Mouse (Mus musculus): ENCODE results near the gene Hand1. TPM values are rescaled to one million over a fixed set of nuclear protein-coding genes. Genes with fewer than 3 reads are reported as not detected.

Hand1 gene
- total RNA-seq, 2 experiments from 2014 or later, result not detected

GRCm38 (mm10) chr11:57786616-57787418 is 45.8 kb downstream of the Hand1 start:
- DNase-seq (ENCODE audit: low spot score in 2 of 2), result peak; percentile 42 to 50
- no peak overlapping the region; the same call in 1 of the 2 replicates for H3K4me3 ChIP-seq
- TF ChIP-seq CTCF (conservative IDR thresholded peaks at IDR 0.05), result peak; percentile 74
- peak overlapping the region; percentile 74 for H3K27ac ChIP-seq

GRCm38 (mm10) chr11:57779824-57780223 is 52.8 kb downstream of the Hand1 start:
- Histone ChIP-seq H3K27ac (no peak overlapping the region), H3K4me3 (no peak overlapping the region)
- no peak for DNase-seq (ENCODE audit: low spot score in 2 of 2)
- TF ChIP-seq CTCF (conservative IDR thresholded peaks at IDR 0.05), result no peak

Other genes starting within 250 kb of the Hand1 start
- 1 to 10 TPM; 6.3 TPM for gene Galnt10, start 187.4 kb downstream of the Hand1 start, total RNA-seq (2021)
- 10 to 100 TPM; 50.6 to 54.6 TPM for gene Sap30l, start 31.2 kb downstream of the Hand1 start, total RNA-seq (2021)
- gene Larp1, start 176.2 kb upstream of the Hand1 start, total RNA-seq (2021), result 10 to 100 TPM; 91.1 to 92.8 TPM